9 mouse cellular contexts compared by ENCODE assay signal in genomic region chr4:152315498-152316213, GRCm38 (mm10). TPM values are rescaled to one million over a fixed set of nuclear protein-coding genes. Genes with fewer than 3 reads are reported as not detected.
DNase-seq lines count a peak whose midpoint lies in the region; ATAC-seq and TF ChIP-seq lines count a peak whose summit lies in the region.
"Had no signal": no experiment of that assay in that cellular context is flagged by ENCODE, and none has a peak within 500 bp of the region (broad histone marks: within the 10 kb centered on the region; RNA-seq: fewer than 3 reads in every experiment).

No protein-coding gene starts in this region.

- no peak overlapping the region for H3K27ac ChIP-seq in kidney, embryonic 16.5 days (ENCODE audit: low read length)
- no peak overlapping the region for H3K27ac ChIP-seq in embryonic facial prominence, embryonic 10.5 days (replicated peaks)
- no peak overlapping the region for H3K27ac ChIP-seq in hindbrain, postnatal 0 days
- no peak overlapping the region for H3K27ac ChIP-seq in midbrain, postnatal 0 days (ENCODE audit: low read depth, low read length)

- H3K4me2 ChIP-seq in kidney, embryonic 16.5 days (replicated peaks; ENCODE audit: low read depth, low read length): peak overlapping the region; percentile 62
- H3K4me2 ChIP-seq in hindbrain, postnatal 0 days (ENCODE audit: low read depth, low read length): peak overlapping the region; percentile 53
- H3K4me2 ChIP-seq in midbrain, postnatal 0 days (ENCODE audit: low read depth, low read length, poor library complexity, severe bottlenecking): peak overlapping the region; percentile 57

- no peaks in the 10 kb centered on the region for H3K36me3 ChIP-seq in kidney, embryonic 16.5 days (ENCODE audit: insufficient read depth, low read length)
- no peaks in the 10 kb centered on the region for H3K36me3 ChIP-seq in embryonic facial prominence, embryonic 10.5 days (replicated peaks)
- H3K36me3 ChIP-seq in hindbrain, postnatal 0 days (ENCODE audit: insufficient read depth, low read length): no peaks in the 10 kb centered on the region
- no peaks in the 10 kb centered on the region for H3K36me3 ChIP-seq in midbrain, postnatal 0 days (ENCODE audit: insufficient read depth, low read length)

- under 1% methylated on average over 43 of the region's 43 CpGs for WGBS in kidney, embryonic 16.5 days
- 1% methylated on average over 43 of the region's 43 CpGs for WGBS in embryonic facial prominence, embryonic 10.5 days
- under 1% methylated on average over 43 of the region's 43 CpGs for WGBS in hindbrain, postnatal 0 days
- under 1% methylated on average over 43 of the region's 43 CpGs for WGBS in midbrain, postnatal 0 days

- TF ChIP-seq CTCF in hindbrain, postnatal 0 days (IDR thresholded peaks at IDR 0.05; ENCODE audit: low read depth): no peak
- TF ChIP-seq CTCF in midbrain, postnatal 0 days (IDR thresholded peaks at IDR 0.05): no peak

- H3K9ac ChIP-seq in kidney, embryonic 16.5 days (replicated peaks; ENCODE audit: low read length): peak overlapping the region; percentile 48; the same call in 1 of the 2 replicates
- peak overlapping the region; percentile 35; the same call in 1 of the 2 replicates for H3K9ac ChIP-seq in hindbrain, postnatal 0 days (replicated peaks; ENCODE audit: low read length)
- no peak overlapping the region for H3K9ac ChIP-seq in midbrain, postnatal 0 days (replicated peaks; ENCODE audit: low read length, poor library complexity, severe bottlenecking)

- H3K27me3 ChIP-seq in kidney, embryonic 16.5 days (ENCODE audit: insufficient read depth, low read length): peaks cover 72% of the 10 kb centered on the region
- peaks cover 89% of the 10 kb centered on the region for H3K27me3 ChIP-seq in embryonic facial prominence, embryonic 10.5 days (replicated peaks; ENCODE audit: low read depth, poor library complexity, severe bottlenecking)
- peaks cover 34% of the 10 kb centered on the region for H3K27me3 ChIP-seq in hindbrain, postnatal 0 days (ENCODE audit: insufficient read depth, low read length)
- H3K27me3 ChIP-seq in midbrain, postnatal 0 days (ENCODE audit: insufficient read depth, low read length): peaks cover 70% of the 10 kb centered on the region

- DNase-seq in kidney, adult 11 months: no peak
- DNase-seq in embryonic facial prominence, embryonic 10.5 days (ENCODE audit: low spot score): peak; percentile 45
- peak; percentile 53 for DNase-seq in hindbrain, postnatal 0 days (ENCODE audit: low spot score)
- DNase-seq in midbrain, postnatal 0 days (ENCODE audit: low spot score): no peak
- no peak for DNase-seq in layer of hippocampus, adult 11-12 months (ENCODE audit: low spot score)
- DNase-seq in embryo, embryonic 10 days (ENCODE audit: low spot score): no peak
- DNase-seq in adrenal gland, postnatal 4 days (ENCODE audit: low spot score in 2 of 2): no peak

- peaks cover 41% of the 10 kb centered on the region for H3K4me1 ChIP-seq in kidney, embryonic 16.5 days (ENCODE audit: insufficient read depth, low read length)
- H3K4me1 ChIP-seq in embryonic facial prominence, embryonic 10.5 days: peaks cover 47% of the 10 kb centered on the region
- peaks cover 14% of the 10 kb centered on the region; the same call in 1 of the 2 replicates for H3K4me1 ChIP-seq in hindbrain, postnatal 0 days (ENCODE audit: insufficient read depth, low read length)
- peaks cover 6% of the 10 kb centered on the region; the same call in 1 of the 2 replicates for H3K4me1 ChIP-seq in midbrain, postnatal 0 days (ENCODE audit: insufficient read depth, low read length)

- H3K4me3 ChIP-seq in kidney, embryonic 16.5 days (ENCODE audit: low read length): peak overlapping the region; percentile 39
- H3K4me3 ChIP-seq in embryonic facial prominence, embryonic 10.5 days: peak overlapping the region; percentile 48
- H3K4me3 ChIP-seq in hindbrain, postnatal 0 days (ENCODE audit: low read length): peak overlapping the region; percentile 34
- peak overlapping the region; percentile 34 for H3K4me3 ChIP-seq in midbrain, postnatal 0 days (ENCODE audit: low read depth, low read length)
- H3K4me3 ChIP-seq: erythroblast, embryonic 14.5 days had no signal

- H3K9me3 ChIP-seq in kidney, embryonic 16.5 days (ENCODE audit: low read length): no peaks in the 10 kb centered on the region
- no peaks in the 10 kb centered on the region for H3K9me3 ChIP-seq in embryonic facial prominence, embryonic 10.5 days
- no peaks in the 10 kb centered on the region for H3K9me3 ChIP-seq in hindbrain, postnatal 0 days (ENCODE audit: low read length)
- H3K9me3 ChIP-seq in midbrain, postnatal 0 days (ENCODE audit: low read length): no peaks in the 10 kb centered on the region

- no peak for ATAC-seq in kidney, embryonic 16.5 days (ENCODE audit: low FRiP score, low TSS enrichment)
- ATAC-seq in hindbrain, postnatal 0 days: peak; percentile 21; the same call in 1 of the 2 replicates
- ATAC-seq in midbrain, postnatal 0 days (ENCODE audit: low FRiP score): no peak

RNA-seq across cellular contexts. Expression of gene Rnf207, which starts 3.1 kb away (rescaled TPM):
- polyA plus RNA-seq in kidney, embryonic 16.5 days (2015; fragmentation: Nextera tagmentation; extraction: Ambion mirVana): 1.2 and 1.6 TPM in 2 replicates
- 1.3 and 2.3 TPM in 2 replicates for polyA plus RNA-seq in embryonic facial prominence, embryonic 10.5 days (2016; fragmentation: Nextera tagmentation; extraction: Ambion mirVana)
- total RNA-seq in hindbrain, postnatal 0 days (2014; rRNA removed): 5.7 and 7.7 TPM in 2 replicates
- 6.6 and 6.9 TPM in 2 replicates for polyA plus RNA-seq in hindbrain, postnatal 0 days (2015; fragmentation: Nextera tagmentation; extraction: Ambion mirVana)
- total RNA-seq in midbrain, postnatal 0 days (2014; rRNA removed): 7.6 and 15.2 TPM in 2 replicates
- 7.2 and 8.8 TPM in 2 replicates for polyA plus RNA-seq in midbrain, postnatal 0 days (2015; fragmentation: Nextera tagmentation; extraction: Ambion mirVana)
- 1 to 10 TPM; 1.2 to 1.3 TPM for total RNA-seq in adrenal gland, postnatal 4 days (2021)

RNA-seq across cellular contexts. Expression of gene Rpl22, which starts 9.9 kb away (rescaled TPM):
- 295 and 333 TPM in 2 replicates for polyA plus RNA-seq in kidney, embryonic 16.5 days (2015; fragmentation: Nextera tagmentation; extraction: Ambion mirVana)
- 360 and 367 TPM in 2 replicates for polyA plus RNA-seq in embryonic facial prominence, embryonic 10.5 days (2016; fragmentation: Nextera tagmentation; extraction: Ambion mirVana)
- 164 and 185 TPM in 2 replicates for total RNA-seq in hindbrain, postnatal 0 days (2014; rRNA removed)
- 156 and 176 TPM in 2 replicates for polyA plus RNA-seq in hindbrain, postnatal 0 days (2015; fragmentation: Nextera tagmentation; extraction: Ambion mirVana)
- total RNA-seq in midbrain, postnatal 0 days (2014; rRNA removed): 177 and 203 TPM in 2 replicates
- polyA plus RNA-seq in midbrain, postnatal 0 days (2015; fragmentation: Nextera tagmentation; extraction: Ambion mirVana): 125 and 148 TPM in 2 replicates
- total RNA-seq in adrenal gland, postnatal 4 days (2021): 100 to 1,000 TPM; 608 to 640 TPM

RNA-seq across cellular contexts. Expression of gene Icmt, which starts 18.6 kb away (rescaled TPM):
- polyA plus RNA-seq in kidney, embryonic 16.5 days (2015; fragmentation: Nextera tagmentation; extraction: Ambion mirVana): 32.0 and 32.6 TPM in 2 replicates
- polyA plus RNA-seq in embryonic facial prominence, embryonic 10.5 days (2016; fragmentation: Nextera tagmentation; extraction: Ambion mirVana): 29.5 and 30.2 TPM in 2 replicates
- total RNA-seq in hindbrain, postnatal 0 days (2014; rRNA removed): 35.3 and 42.6 TPM in 2 replicates
- polyA plus RNA-seq in hindbrain, postnatal 0 days (2015; fragmentation: Nextera tagmentation; extraction: Ambion mirVana): 15.9 and 16.4 TPM in 2 replicates
- 34.6 and 38.9 TPM in 2 replicates for total RNA-seq in midbrain, postnatal 0 days (2014; rRNA removed)
- polyA plus RNA-seq in midbrain, postnatal 0 days (2015; fragmentation: Nextera tagmentation; extraction: Ambion mirVana): 15.7 and 17.9 TPM in 2 replicates
- 10 to 100 TPM; 35.4 to 35.5 TPM for total RNA-seq in adrenal gland, postnatal 4 days (2021)

RNA-seq across cellular contexts. Expression of gene Chd5, which starts 22.8 kb away (rescaled TPM):
- 0.12 and 0.35 TPM in 2 replicates for polyA plus RNA-seq in kidney, embryonic 16.5 days (2015; fragmentation: Nextera tagmentation; extraction: Ambion mirVana)
- 0.05 TPM in 2 replicates for polyA plus RNA-seq in embryonic facial prominence, embryonic 10.5 days (2016; fragmentation: Nextera tagmentation; extraction: Ambion mirVana)
- 60.1 and 61.2 TPM in 2 replicates for total RNA-seq in hindbrain, postnatal 0 days (2014; rRNA removed)
- polyA plus RNA-seq in hindbrain, postnatal 0 days (2015; fragmentation: Nextera tagmentation; extraction: Ambion mirVana): 65.6 and 69.7 TPM in 2 replicates
- 95.0 and 98.6 TPM in 2 replicates for total RNA-seq in midbrain, postnatal 0 days (2014; rRNA removed)
- 77.6 and 107 TPM in 2 replicates for polyA plus RNA-seq in midbrain, postnatal 0 days (2015; fragmentation: Nextera tagmentation; extraction: Ambion mirVana)
- total RNA-seq in adrenal gland, postnatal 4 days (2021): 10 to 100 TPM; 19.0 to 24.7 TPM

RNA-seq across cellular contexts. Expression of gene Hes3, which starts 24.2 kb away (rescaled TPM):
- polyA plus RNA-seq in kidney, embryonic 16.5 days (2015; fragmentation: Nextera tagmentation; extraction: Ambion mirVana): not detected in 2 replicates
- 0.10 and 2.3 TPM in 2 replicates for polyA plus RNA-seq in embryonic facial prominence, embryonic 10.5 days (2016; fragmentation: Nextera tagmentation; extraction: Ambion mirVana)
- total RNA-seq in hindbrain, postnatal 0 days (2014; rRNA removed): 0.26 and 0.40 TPM in 2 replicates
- 0.15 and 0.19 TPM in 2 replicates for polyA plus RNA-seq in hindbrain, postnatal 0 days (2015; fragmentation: Nextera tagmentation; extraction: Ambion mirVana)
- total RNA-seq in midbrain, postnatal 0 days (2014; rRNA removed): not detected in 2 replicates
- 0.19 and 0.36 TPM in 2 replicates for polyA plus RNA-seq in midbrain, postnatal 0 days (2015; fragmentation: Nextera tagmentation; extraction: Ambion mirVana)
- not detected for total RNA-seq in adrenal gland, postnatal 4 days (2021)
- polyA plus RNA-seq: erythroblast, embryonic 14.5 days had no signal

Comparison
In these comparisons a context has a peak if more than half of its experiments do, and no peak if none do; other contexts are left out.
1. DNase-seq: peak in embryonic facial prominence, embryonic 10.5 days (single experiment) and hindbrain, postnatal 0 days (single experiment); none in kidney, adult 11 months (single experiment), midbrain, postnatal 0 days (single experiment), layer of hippocampus, adult 11-12 months (single experiment), embryo, embryonic 10 days (single experiment) and adrenal gland, postnatal 4 days (0 of 2).
2. Peak in every context shown above with its lines, with median percentiles within 50 percentile points of each other: H3K4me2 ChIP-seq and H3K4me3 ChIP-seq.